Mouse (Mus musculus): ENCODE data around the gene Il1rap.

GRCm38 (mm10) chr16:26723952-26724747, 142.6 kb downstream of the Il1rap start:
- TF ChIP-seq GATA1 (IDR thresholded peaks at IDR 0.05; ENCODE audit: low read length) (no peak), TAL1 (IDR thresholded peaks at IDR 0.05; ENCODE audit: low read length) (no peak)
